Mouse (Mus musculus): ENCODE results near the gene Fibcd1. TPM values are rescaled to one million over a fixed set of nuclear protein-coding genes. Genes with fewer than 3 reads are reported as not detected.

The Fibcd1 gene
- total RNA-seq, 2 experiments from 2014 or later = not detected

DNA sequence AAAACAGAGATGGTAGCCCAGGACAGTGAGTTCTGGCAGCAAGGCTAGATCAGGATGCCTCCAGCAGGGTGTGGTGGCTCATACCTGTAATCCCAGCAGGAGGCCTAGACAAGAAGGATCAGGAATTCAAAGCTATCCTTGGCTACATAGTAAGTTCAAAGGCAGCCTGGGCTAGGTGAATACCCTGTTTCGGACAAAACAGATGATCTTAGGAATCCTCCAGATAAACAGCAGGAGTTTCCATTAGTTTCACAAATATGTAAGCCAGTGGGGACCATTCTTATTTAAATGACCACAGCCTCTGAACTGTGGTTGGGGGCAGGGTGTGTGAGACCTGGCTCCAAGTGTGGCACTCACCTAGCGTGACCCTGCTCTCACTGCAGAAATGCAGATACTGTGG lies 66.5 kb downstream of the Fibcd1 start:
- intact Hi-C loops (cut with DNase I) = no loop called here
- DNase-seq = no peak

- no peak for DNase-seq
- intact Hi-C loops (cut with DNase I) = no loop called here
Observed at GRCm38 (mm10) chr2:31776479-31776878, 69.3 kb downstream of the Fibcd1 start.

DNA sequence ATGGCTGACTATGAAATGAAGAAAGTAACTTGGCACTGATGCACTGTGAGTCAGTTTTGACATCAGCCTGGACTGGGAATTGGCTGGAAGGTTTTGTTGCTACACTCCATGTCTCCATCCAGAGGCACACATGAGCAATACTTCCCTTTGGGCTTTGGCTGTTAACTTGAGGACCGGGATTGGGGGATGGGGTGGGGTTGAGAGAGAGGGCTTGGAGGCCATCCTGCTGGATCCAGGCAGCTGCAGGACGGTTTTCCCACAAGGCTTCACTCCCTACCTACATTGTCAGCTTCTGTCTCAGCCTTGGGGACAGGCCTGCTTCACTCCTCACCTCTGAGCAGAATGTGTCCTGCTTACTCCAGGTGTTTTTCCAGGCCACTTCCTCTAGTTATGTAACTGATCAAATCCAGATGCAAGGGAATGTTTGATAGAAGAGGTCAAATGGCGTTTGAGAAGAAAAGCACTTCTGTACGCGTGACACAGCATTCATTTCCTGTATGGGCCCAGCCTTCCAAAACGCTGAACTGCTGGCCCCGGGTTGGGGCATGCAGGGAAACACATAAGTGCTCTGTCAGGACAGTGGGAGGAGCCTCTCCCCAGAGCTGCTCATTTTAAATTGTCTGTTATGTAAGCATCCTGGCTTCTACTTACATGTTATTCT lies 74.9 kb downstream of the Fibcd1 start:
- intact Hi-C loops (cut with DNase I) = no loop called here
- peak; percentile 71 to 79 for DNase-seq

- intact Hi-C loops (cut with DNase I) = no loop called here
- peak; percentile 68 to 71 for DNase-seq
Observed at GRCm38 (mm10) chr2:31769631-31770111, 76.1 kb downstream of the Fibcd1 start.

DNA sequence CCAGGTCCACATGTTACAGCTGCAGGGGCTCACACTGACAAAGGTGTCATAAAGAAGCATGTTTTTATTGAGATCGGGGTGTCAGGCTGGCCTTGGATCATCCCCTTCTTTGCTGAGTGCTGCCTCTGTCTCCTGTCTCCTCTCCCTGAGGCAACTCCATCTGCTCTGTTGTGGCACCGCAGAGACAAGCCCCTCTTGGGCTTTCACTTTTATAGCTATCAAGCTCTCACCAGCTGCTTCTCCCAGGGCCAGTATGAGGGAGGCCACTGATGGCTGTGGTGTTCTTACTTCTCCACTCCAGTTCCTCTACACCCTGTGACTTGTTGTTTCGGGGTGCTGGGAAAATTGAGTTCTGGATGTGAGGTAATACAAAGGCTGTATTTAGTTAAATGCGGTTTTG lies 76.7 kb downstream of the Fibcd1 start:
- no peak for DNase-seq
- intact Hi-C loops (cut with DNase I) = no loop called here

- intact Hi-C loops (cut with DNase I) = no loop called here
- DNase-seq = no peak
Observed at GRCm38 (mm10) chr2:31767815-31768214, 78.0 kb downstream of the Fibcd1 start.

DNA sequence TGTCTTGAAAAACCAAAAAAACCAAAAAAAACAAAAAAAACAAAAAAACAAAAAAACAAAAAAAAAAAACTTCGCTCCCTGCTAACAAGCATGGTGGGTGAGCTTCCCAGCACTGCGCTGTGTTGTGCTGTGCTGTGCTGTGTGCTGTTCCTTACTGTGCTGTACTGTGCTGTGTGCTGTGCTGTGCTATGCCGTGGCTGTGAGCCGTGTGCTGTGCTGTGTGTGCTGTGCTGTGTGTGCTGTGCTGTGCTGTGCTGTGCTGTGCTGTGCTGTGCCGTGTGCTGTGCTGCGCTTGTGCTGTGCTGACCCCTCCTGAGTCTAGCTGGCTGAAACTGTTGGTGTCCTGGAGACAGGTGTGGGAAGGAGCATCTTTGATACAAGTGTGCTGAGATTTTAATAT lies 78.7 kb downstream of the Fibcd1 start:
- intact Hi-C loops (cut with DNase I) = no loop called here
- no peak for DNase-seq

Other genes starting within 250 kb of the Fibcd1 start
- gene Prdm12, start 206.0 kb downstream of the Fibcd1 start, total RNA-seq (2021) = not detected
- 1 to 10 TPM; 6.1 to 7.5 TPM for gene Exosc2, start 175.3 kb downstream of the Fibcd1 start, total RNA-seq (2021)
- gene Abl1, start 157.6 kb downstream of the Fibcd1 start, total RNA-seq (2021) = 10 to 100 TPM; 21.9 to 22.3 TPM
- gene Qrfp, start 35.4 kb downstream of the Fibcd1 start, total RNA-seq (2021) = not detected
- 1 to 10 TPM in 1 of 2 experiments, under 1 TPM in 1; 0.41 to 1.0 TPM for gene Lamc3, start 41.3 kb upstream of the Fibcd1 start, total RNA-seq (2021)
- 1 to 10 TPM; 3.2 to 4.5 TPM for gene Aif1l, start 104.1 kb upstream of the Fibcd1 start, total RNA-seq (2021)
- gene Nup214, start 128.4 kb upstream of the Fibcd1 start, total RNA-seq (2021) = 10 to 100 TPM; 13.9 to 28.4 TPM
- 10 to 100 TPM; 13.2 to 16.5 TPM for gene Fam78a, start 238.9 kb upstream of the Fibcd1 start, total RNA-seq (2021)
- 100 to 1,000 TPM in 1 of 2 experiments, 10 to 100 TPM in 1; 96.9 to 117 TPM for gene Plpp7, start 249.5 kb upstream of the Fibcd1 start, total RNA-seq (2021)